Mouse (Mus musculus) liver, embryonic 14.5 days (tissue): ENCODE results near the gene Vwa3b. TPM values are rescaled to one million over a fixed set of nuclear protein-coding genes. Genes with fewer than 3 reads are reported as not detected.

Experiments used
- ATAC-seq: fragments of 200-750 bp; cut with Nextera tagmentation; 2 replicates; pipeline ENCODE4 v1.8.0; 2017; ENCODE audit warnings: moderate number of reproducible peaks, mild to moderate bottlenecking, moderate library complexity; ENCODE audit not compliant: insufficient read depth
- DNase-seq, 3 experiments: peaks; one replicate each; pipeline ENCODE4 v3.0.0-alpha.2; 2012 to 2013; ENCODE audit warnings: low read depth in 3 of 3, low spot score in 3 of 3
- H3K27ac ChIP-seq: fragments of 300-500 bp; sonication (generic); 2 replicates; pipeline ENCODE4 v1.5.1; 2014; ENCODE audit warnings: moderate library complexity, mild to moderate bottlenecking, control low read depth, inconsistent platforms
- H3K27me3 ChIP-seq: fragments of 300-500 bp; sonication (generic); 2 replicates; pipeline ENCODE4 v1.6.1; 2014; ENCODE audit warnings: mild to moderate bottlenecking, low read length, moderate library complexity; ENCODE audit not compliant: control insufficient read depth, insufficient read depth
- H3K36me3 ChIP-seq: fragments of 300-500 bp; sonication (generic); replicated peaks from 2 replicates; pipeline ENCODE4 v1.6.1; 2014; ENCODE audit warnings: low read depth; ENCODE audit not compliant: control insufficient read depth, insufficient read depth
- H3K4me1 ChIP-seq, 2 experiments: fragments of 200-500 bp in 1 of 2; fragments of 300-500 bp in 1 of 2; sonication (generic) in 1 of 2; replicated peaks; 2 replicates each; pipeline ENCODE4 v1.6.1; 2012 to 2014; ENCODE audit warnings: antibody characterized with exemption in 1 of 2, inconsistent platforms in 1 of 2, low read length in 1 of 2; ENCODE audit not compliant: control insufficient read depth in 2 of 2, insufficient read depth in 2 of 2
- H3K4me2 ChIP-seq: fragments of 300-500 bp; sonication (generic); 2 replicates; pipeline ENCODE4 v1.6.1; 2014; ENCODE audit warnings: low read depth, mild to moderate bottlenecking, control low read depth, moderate library complexity
- H3K4me3 ChIP-seq, 2 experiments: fragments of 200-500 bp in 1 of 2; fragments of 300-500 bp in 1 of 2; sonication (generic) in 1 of 2; 2 replicates each; pipeline ENCODE4 v1.5.1; 2012 to 2014; ENCODE audit warnings: low read depth in 2 of 2, low read length in 2 of 2, mild to moderate bottlenecking in 2 of 2, control low read depth in 1 of 2, inconsistent platforms in 1 of 2, moderate library complexity in 1 of 2; ENCODE audit not compliant: insufficient read depth in 1 of 2
- H3K9ac ChIP-seq: fragments of 300-500 bp; sonication (generic); replicated peaks from 2 replicates; pipeline ENCODE4 v1.6.1; 2014; ENCODE audit warnings: mild to moderate bottlenecking, control low read depth, moderate library complexity
- H3K9me3 ChIP-seq: fragments of 300-500 bp; sonication (generic); 2 replicates; pipeline ENCODE4 v1.6.1; 2016; ENCODE audit warnings: low read length, mixed read lengths; ENCODE audit not compliant: control insufficient read depth
- CTCF ChIP-seq: IDR thresholded peaks from 2 replicates; pipeline ENCODE4 v1.5.1; 2016; ENCODE audit warnings: antibody characterized with exemption, low read depth, control low read depth
- EP300 ChIP-seq: IDR thresholded peaks from 2 replicates; pipeline ENCODE4 v1.6.1; 2016; ENCODE audit warnings: antibody characterized with exemption, low read depth
- WGBS: fragments of 180-500 bp; shearing (Covaris S2); extraction: QIAGEN DNeasy Blood & Tissue Kit; methylation state at CpG from one replicate; pipeline ENCODE4 v1.1.7; 2014; ENCODE audit not compliant: insufficient replicate concordance; 5-methylcytosine and 5-hydroxymethylcytosine counted together
- polyA plus RNA-seq, 2 experiments: library from polyadenylated mRNA; depleted of rRNA in 1 of 2; stranded (reverse) in 1 of 2; unstranded in 1 of 2; fragments of >200 nt; fragmentation: Nextera tagmentation in 1 of 2; extraction: Ambion mirVana in 1 of 2; gene quantifications; 2 replicates each; pipeline versions ENCODE4 v1.2.1 to v1.2.3; 2012 to 2014

The Vwa3b gene
- polyA plus RNA-seq, 2 experiments = not detected

- Histone ChIP-seq H3K4me2 (no peak overlapping the region), H3K27me3 (no peaks in the 10 kb centered on the region), H3K36me3 (no peaks in the 10 kb centered on the region), H3K9me3 (no peaks in the 10 kb centered on the region), H3K27ac (no peak overlapping the region), H3K4me3 (no peak overlapping the region), H3K9ac (no peak overlapping the region), H3K4me1 (no peaks in the 10 kb centered on the region)
- 56% methylated on average over 6 of the region's 6 CpGs for WGBS
- ATAC-seq (no peak), DNase-seq (no peak)
- no peak for TF ChIP-seq EP300
- TF ChIP-seq CTCF = no peak
Measured at GRCm38 (mm10) chr1:36985896-36986295, 40.5 kb upstream of the Vwa3b start.

DNA sequence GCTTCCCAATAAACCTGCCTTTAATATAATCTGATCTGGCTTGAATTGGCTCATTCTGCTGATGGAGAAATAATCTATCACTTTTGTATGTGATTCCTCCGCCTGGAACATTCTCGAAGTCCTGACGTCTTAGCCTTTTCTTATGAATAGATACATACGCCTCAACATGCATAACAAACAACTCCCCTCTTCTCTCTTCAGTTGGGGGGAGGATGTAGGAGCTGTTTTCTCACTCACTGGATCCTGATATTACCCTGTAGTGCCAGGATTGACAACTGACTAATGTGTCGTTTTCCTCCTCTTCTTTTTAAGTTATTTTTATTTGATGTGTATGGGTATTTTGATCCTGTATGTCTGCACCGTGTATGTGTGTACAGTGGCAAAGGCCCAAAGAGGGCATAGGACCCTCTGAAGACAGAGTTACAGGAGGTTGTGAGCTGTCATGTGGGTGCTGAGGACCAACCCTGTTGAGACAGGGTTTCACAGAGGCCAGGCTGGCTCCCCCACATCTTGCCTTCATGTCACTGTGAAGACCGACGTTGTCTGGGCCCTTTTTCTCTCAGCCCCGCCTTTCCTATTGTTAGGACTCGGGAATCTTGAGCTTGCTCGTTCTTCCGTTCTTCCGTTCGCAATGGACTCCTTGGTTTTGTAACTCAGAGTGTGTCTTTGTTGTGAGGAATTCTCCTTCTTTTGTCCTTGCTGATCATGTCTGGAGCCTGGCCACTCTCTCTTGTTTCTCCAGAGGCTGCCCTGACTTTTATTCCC is 39.8 kb upstream of the Vwa3b start:
- H3K27ac ChIP-seq = no peak overlapping the region
- TF ChIP-seq CTCF (no peak), EP300 (no peak)
- H3K4me3 ChIP-seq = no peak overlapping the region
- DNase-seq (no peak), ATAC-seq (no peak)
- H3K27me3 ChIP-seq = no peaks in the 10 kb centered on the region
- no peak overlapping the region for H3K4me2 ChIP-seq
- no peaks in the 10 kb centered on the region for H3K36me3 ChIP-seq
- 68% methylated on average over 14 of the region's 14 CpGs for WGBS
- no peaks in the 10 kb centered on the region for H3K9me3 ChIP-seq
- H3K4me1 ChIP-seq = no peaks in the 10 kb centered on the region
- no peak overlapping the region for H3K9ac ChIP-seq

GRCm38 (mm10) chr1:36987172-36988148 is 38.9 kb upstream of the Vwa3b start:
- whole genome bisulfite sequencing = 56% methylated on average over 10 of the region's 10 CpGs
- TF ChIP-seq EP300 (no peak), CTCF (no peak)
- no peak for ATAC-seq
- H3K27me3 ChIP-seq = no peaks in the 10 kb centered on the region
- no peak overlapping the region for H3K4me3 ChIP-seq
- H3K4me1 ChIP-seq = no peaks in the 10 kb centered on the region
- no peak overlapping the region for H3K4me2 ChIP-seq
- no peaks in the 10 kb centered on the region for H3K36me3 ChIP-seq
- no peak overlapping the region for H3K27ac ChIP-seq
- no peaks in the 10 kb centered on the region for H3K9me3 ChIP-seq
- H3K9ac ChIP-seq = no peak overlapping the region
- no peak for DNase-seq

- Histone ChIP-seq H3K4me1 (no peaks in the 10 kb centered on the region), H3K36me3 (no peaks in the 10 kb centered on the region), H3K4me2 (no peak overlapping the region), H3K27ac (no peak overlapping the region), H3K9me3 (no peaks in the 10 kb centered on the region), H3K9ac (no peak overlapping the region), H3K27me3 (no peaks in the 10 kb centered on the region), H3K4me3 (no peak overlapping the region)
- TF ChIP-seq CTCF (no peak), EP300 (no peak)
- WGBS = 71% methylated on average over 6 of the region's 6 CpGs
- DNase-seq (no peak), ATAC-seq (no peak)
Measured at GRCm38 (mm10) chr1:36988161-36988560, 38.2 kb upstream of the Vwa3b start.

GRCm38 (mm10) chr1:36988561-36988960 is 37.8 kb upstream of the Vwa3b start:
- H3K27me3 ChIP-seq = no peaks in the 10 kb centered on the region
- no peak overlapping the region for H3K4me2 ChIP-seq
- ATAC-seq = no peak

More at GRCm38 (mm10) chr1:36988561-36988960, 37.8 kb upstream of the Vwa3b start:
- TF ChIP-seq EP300 = no peak
- no peak for DNase-seq
- H3K27ac ChIP-seq = no peak overlapping the region
- no peak overlapping the region for H3K9ac ChIP-seq
- H3K4me1 ChIP-seq = no peaks in the 10 kb centered on the region
- H3K36me3 ChIP-seq = no peaks in the 10 kb centered on the region
- WGBS = 55% methylated on average over 6 of the region's 6 CpGs
- H3K4me3 ChIP-seq = no peak overlapping the region
- H3K9me3 ChIP-seq = no peaks in the 10 kb centered on the region
